Mouse (Mus musculus) kidney, adult 8-10 months (tissue): ENCODE measurements around the gene Gm49027.
"Not testable (repeated sequence)": the region's sequence is repeated elsewhere in the genome, so short reads cannot be mapped to it uniquely, and the experiment has no call there.

Experiments used
- DNase-seq, 2 experiments: peaks; one replicate each; pipeline ENCODE4 v3.0.0; 2022

Gm49027 gene

GRCm38 (mm10) chr5:123525281-123525680 is at the start of gene Gm49027:
Gene Gm49027 (minus strand): TSS chr5:123525488.
- no peak for DNase-seq

- no peak for DNase-seq
These were observed 48.1 kb upstream of the Gm49027 start for GRCm38 (mm10) chr5:123573362-123573761.

GRCm38 (mm10) chr5:123572357-123573186 is 47.3 kb upstream of the Gm49027 start, which contains the start of gene Vps33a:
Gene Vps33a (minus strand): TSS chr5:123573038.
- DNase-seq: peak; percentile 98

GRCm38 (mm10) chr5:123561128-123561527 is 35.8 kb upstream of the Gm49027 start:
- no peak for DNase-seq

- no peak for DNase-seq
These were observed 34.3 kb upstream of the Gm49027 start for GRCm38 (mm10) chr5:123559588-123559987.

GRCm38 (mm10) chr5:123556451-123556850 is 31.2 kb upstream of the Gm49027 start:
- DNase-seq: peak; percentile 74 to 80

GRCm38 (mm10) chr5:123555693-123556092 is 30.4 kb upstream of the Gm49027 start:
- DNase-seq: no peak

GRCm38 (mm10) chr5:123533801-123534200 is 8.5 kb upstream of the Gm49027 start:
- DNase-seq: peak in 1 of 2 experiments; percentile 0

- DNase-seq: peak in 1 of 2 experiments; percentile 0
These were observed 4.8 kb upstream of the Gm49027 start for GRCm38 (mm10) chr5:123530056-123530455.

GRCm38 (mm10) chr5:123528641-123529040 is 3.4 kb upstream of the Gm49027 start:
- DNase-seq: peak in 1 of 2 experiments; percentile 1

GRCm38 (mm10) chr5:123525916-123526495 is 718 bp upstream of the Gm49027 start:
- no peak for DNase-seq

- DNase-seq: no peak
These were observed 916 bp downstream of the Gm49027 start for GRCm38 (mm10) chr5:123524393-123524750.

- DNase-seq: peak; percentile 98 to 99
These were observed 1.4 kb downstream of the Gm49027 start, which contains the start of gene Diablo for GRCm38 (mm10) chr5:123523692-123524392. Gene Diablo (minus strand): TSS chr5:123524176.

- no peak for DNase-seq
These were observed 3.1 kb downstream of the Gm49027 start for GRCm38 (mm10) chr5:123522166-123522565.

GRCm38 (mm10) chr5:123521621-123522020 is 3.7 kb downstream of the Gm49027 start:
- DNase-seq: no peak

- no peak for DNase-seq
These were observed 4.6 kb downstream of the Gm49027 start for GRCm38 (mm10) chr5:123520666-123521065.

GRCm38 (mm10) chr5:123514871-123515270 is 10.4 kb downstream of the Gm49027 start:
- DNase-seq: no peak

- DNase-seq: no peak
These were observed 13.2 kb downstream of the Gm49027 start for GRCm38 (mm10) chr5:123512102-123512501.

GRCm38 (mm10) chr5:123511426-123511825 is 13.9 kb downstream of the Gm49027 start:
- not testable (repeated sequence) for DNase-seq

GRCm38 (mm10) chr5:123510160-123510559 is 15.1 kb downstream of the Gm49027 start, which contains the start of gene B3gnt4:
Gene B3gnt4 (plus strand): TSS chr5:123510460.
- no peak for DNase-seq

GRCm38 (mm10) chr5:123508921-123509320 is 16.4 kb downstream of the Gm49027 start:
- DNase-seq: no peak

GRCm38 (mm10) chr5:123507936-123508723 is 17.2 kb downstream of the Gm49027 start:
- peak; percentile 51 to 70 for DNase-seq
